ENCODE assay signal across 11 mouse cellular contexts in genomic region chr13:52109039-52109759, GRCm38 (mm10).
DNase-seq lines count a peak whose midpoint lies in the region; ATAC-seq and TF ChIP-seq lines count a peak whose summit lies in the region.
"Had no signal": no experiment of that assay in that cellular context is flagged by ENCODE, and none has a peak within 500 bp of the region (broad histone marks: within the 10 kb centered on the region; RNA-seq: fewer than 3 reads in every experiment).

No protein-coding gene starts in this region.

- 62% methylated on average over 17 of the region's 17 CpGs for WGBS in forebrain, embryonic 12.5 days
- 40% methylated on average over 17 of the region's 17 CpGs for WGBS in large intestine, adult 2 months
- 63% methylated on average over 17 of the region's 17 CpGs for WGBS in kidney, embryonic 16.5 days

- H3K9ac ChIP-seq in CH12.LX (ENCODE audit: insufficient read depth, low read depth), result no peak overlapping the region
- no peak overlapping the region for H3K9ac ChIP-seq in forebrain, embryonic 12.5 days
- no peak overlapping the region for H3K9ac ChIP-seq in kidney, embryonic 16.5 days (replicated peaks; ENCODE audit: low read length)

- peak; percentile 53 for ATAC-seq in forebrain, embryonic 12.5 days (ENCODE audit: low FRiP score)
- no peak for ATAC-seq in kidney, embryonic 16.5 days (ENCODE audit: low FRiP score, low TSS enrichment)

- H3K36me3 ChIP-seq in CH12.LX (replicated peaks in 1 of 2; ENCODE audit: control insufficient read depth in 1 of 2, insufficient read depth in 1 of 2, low read length in 1 of 2), result no peaks in the 10 kb centered on the region
- H3K36me3 ChIP-seq in forebrain, embryonic 12.5 days (replicated peaks), result no peaks in the 10 kb centered on the region
- no peaks in the 10 kb centered on the region for H3K36me3 ChIP-seq in kidney, embryonic 16.5 days (ENCODE audit: insufficient read depth, low read length)

- intact Hi-C loops in left cerebral cortex, postnatal 14 days (cut with DNase I), result no loop called here

- dilution Hi-C loops in CH12.LX (cut with MboI; ENCODE audit: extremely low pct_ligation_motif_present, extremely low pct_unique_long_range_greater_than_20kb, low sequenced_read_pairs), result no loop called here

- H3K4me1 ChIP-seq in CH12.LX (ENCODE audit: control insufficient read depth in 1 of 2, insufficient read depth in 2 of 2), result peaks cover 6 to 28% of the 10 kb centered on the region in 2 experiments
- peaks cover 24% of the 10 kb centered on the region for H3K4me1 ChIP-seq in forebrain, embryonic 12.5 days
- H3K4me1 ChIP-seq in kidney, embryonic 16.5 days (ENCODE audit: insufficient read depth, low read length), result 0 out of 2 replicates have a peak, but pooled peaks cover 11% of the 10 kb centered on the region

- H3K4me2 ChIP-seq in CH12.LX (ENCODE audit: insufficient read depth, low read depth, poor library complexity, severe bottlenecking), result no peak overlapping the region
- H3K4me2 ChIP-seq in forebrain, embryonic 12.5 days, result peak overlapping the region; percentile 26; the same call in 1 of the 2 replicates
- no peak overlapping the region for H3K4me2 ChIP-seq in kidney, embryonic 16.5 days (replicated peaks; ENCODE audit: low read depth, low read length)

- no peaks in the 10 kb centered on the region for H3K9me3 ChIP-seq in CH12.LX (replicated peaks; ENCODE audit: low read length)
- H3K9me3 ChIP-seq in forebrain, embryonic 12.5 days, result no peaks in the 10 kb centered on the region
- no peaks in the 10 kb centered on the region for H3K9me3 ChIP-seq in kidney, embryonic 16.5 days (ENCODE audit: low read length)

- H3K79me2 ChIP-seq in CH12.LX (replicated peaks; ENCODE audit: control insufficient read depth, extremely low read depth, insufficient read depth, poor library complexity, severe bottlenecking), result no peaks in the 10 kb centered on the region

- no peak for TF ChIP-seq RAD21 in CH12.LX (IDR thresholded peaks at IDR 0.05; ENCODE audit: low read depth, low read length)

- no peaks in the 10 kb centered on the region for H3K27me3 ChIP-seq in CH12.LX (replicated peaks)
- peaks cover 4% of the 10 kb centered on the region for H3K27me3 ChIP-seq in forebrain, embryonic 12.5 days
- H3K27me3 ChIP-seq in kidney, embryonic 16.5 days (ENCODE audit: insufficient read depth, low read length), result no peaks in the 10 kb centered on the region

- H3K4me3 ChIP-seq in CH12.LX (replicated peaks in 1 of 3; ENCODE audit: low read depth in 2 of 3, low read length in 2 of 3, poor library complexity in 1 of 3), result no peak overlapping the region
- no peak overlapping the region for H3K4me3 ChIP-seq in forebrain, embryonic 12.5 days (replicated peaks)
- no peak overlapping the region for H3K4me3 ChIP-seq in kidney, embryonic 16.5 days (ENCODE audit: low read length)

- no peak for TF ChIP-seq EP300 in CH12.LX (IDR thresholded peaks at IDR 0.05; ENCODE audit: low read length)

- DNase-seq in left cerebral cortex, postnatal 14 days (ENCODE audit: low spot score in 2 of 2), result peak; percentile 12 to 25
- DNase-seq in left cerebral cortex, adult 9 months (ENCODE audit: low spot score in 2 of 2), result no peak
- DNase-seq in CH12.LX (ENCODE audit: extremely low read depth), result no peak
- DNase-seq in large intestine, adult 2 months (ENCODE audit: low read depth, low spot score), result peak; percentile 76
- DNase-seq in layer of hippocampus, postnatal 36 days, result no peak
- no peak for DNase-seq in gastrocnemius, postnatal 4 days (ENCODE audit: low spot score in 2 of 2)
- DNase-seq: cerebellum, adult 9-10 months; heart, postnatal 10 days; lung, adult 18-20 months had no signal

- no peak for TF ChIP-seq POLR2A in CH12.LX (IDR thresholded peaks at IDR 0.05; ENCODE audit: low read depth, low read length)

- no peak for TF ChIP-seq CTCF in CH12.LX (conservative IDR thresholded peaks at IDR 0.05 in 1 of 2, IDR thresholded peaks at IDR 0.05 in 1 of 2; ENCODE audit: low read depth in 2 of 2, low read length in 2 of 2)

- in situ Hi-C loops in CH12.LX (cut with MboI; ENCODE audit: low pct_ligation_motif_present, low pct_unique_long_range_greater_than_20kb, low sequenced_read_pairs), result no loop called here

- H3K27ac ChIP-seq in CH12.LX (ENCODE audit: insufficient read depth, low read depth), result no peak overlapping the region
- peak overlapping the region; percentile 76 for H3K27ac ChIP-seq in forebrain, embryonic 12.5 days
- no peak overlapping the region for H3K27ac ChIP-seq in kidney, embryonic 16.5 days (ENCODE audit: low read length)

TF ChIP-seq in CH12.LX, 34 proteins besides CTCF, POLR2A, EP300 and RAD21:
- TF ChIP-seq CHD1 (IDR thresholded peaks at IDR 0.05; ENCODE audit: low read depth, low read length), result no peak
- no peak for TF ChIP-seq CHD2 (IDR thresholded peaks at IDR 0.05; ENCODE audit: low read length)
- no peak for TF ChIP-seq TBP (conservative IDR thresholded peaks at IDR 0.05; ENCODE audit: low read depth, low read length)
- peak; percentile 19; the same call in 1 of the 2 replicates for TF ChIP-seq ZNF384 (IDR thresholded peaks at IDR 0.05; ENCODE audit: low read depth, low read length)
- no peak for TF ChIP-seq ETS1 (conservative IDR thresholded peaks at IDR 0.05; ENCODE audit: low read depth, low read length)
- TF ChIP-seq JUN (IDR thresholded peaks at IDR 0.05; ENCODE audit: insufficient read depth, low read depth, low read length), result no peak
- no peak for TF ChIP-seq MYC (IDR thresholded peaks at IDR 0.05; ENCODE audit: low read depth, low read length)
- TF ChIP-seq SMC3 (IDR thresholded peaks at IDR 0.05; ENCODE audit: low read depth, low read length), result no peak
TF ChIP-seq in CH12.LX: peak in this region for 1.

Comparison
In these comparisons a context has a peak if more than half of its experiments do, and no peak if none do; other contexts are left out.
1. DNase-seq: peak in left cerebral cortex, postnatal 14 days (2 of 2) and large intestine, adult 2 months (single experiment); none in left cerebral cortex, adult 9 months (0 of 2), CH12.LX (single experiment), layer of hippocampus, postnatal 36 days (0 of 2) and gastrocnemius, postnatal 4 days (0 of 2).